Mouse (Mus musculus): Measurements from ENCODE around the gene Slc38a1. TPM values are rescaled to one million over a fixed set of nuclear protein-coding genes. Genes with fewer than 3 reads are reported as not detected.

Slc38a1 gene
- polyA plus RNA-seq, 1 experiment from 2014 or later = 36.4 TPM

GRCm38 (mm10) chr15:96676518-96676917 lies 33.8 kb upstream of the Slc38a1 start:
- Histone ChIP-seq H3K4me3 (ENCODE audit: inconsistent target) (no peak overlapping the region), H3K79me2 (ENCODE audit: inconsistent target) (no peaks in the 10 kb centered on the region)
- WGBS (ENCODE audit: missing documents) = 63% methylated on average over 10 of the region's 10 CpGs

GRCm38 (mm10) chr15:96675744-96676143 lies 33.0 kb upstream of the Slc38a1 start:
- H3K36me3 ChIP-seq (ENCODE audit: inconsistent target) = no peaks in the 10 kb centered on the region
- H3K79me2 ChIP-seq (ENCODE audit: inconsistent target) = no peaks in the 10 kb centered on the region
- WGBS (ENCODE audit: missing documents) = 91% methylated on average over 15 of the region's 15 CpGs
- H3K27ac ChIP-seq = no peak overlapping the region
- no peak overlapping the region for H3K4me3 ChIP-seq (ENCODE audit: inconsistent target)

More at GRCm38 (mm10) chr15:96676518-96676917, 33.8 kb upstream of the Slc38a1 start:
- no peak overlapping the region for H3K27ac ChIP-seq
- H3K36me3 ChIP-seq (ENCODE audit: inconsistent target) = no peaks in the 10 kb centered on the region

- 92% methylated on average over 9 of the region's 11 CpGs for WGBS (ENCODE audit: missing documents)
- no peak overlapping the region for H3K4me3 ChIP-seq (ENCODE audit: inconsistent target)
These were observed 32.3 kb upstream of the Slc38a1 start for GRCm38 (mm10) chr15:96675055-96675454.

GRCm38 (mm10) chr15:96674089-96674488 lies 31.4 kb upstream of the Slc38a1 start:
- no peak overlapping the region for H3K27ac ChIP-seq
- no peak overlapping the region for H3K4me3 ChIP-seq (ENCODE audit: inconsistent target)
- no peaks in the 10 kb centered on the region for H3K36me3 ChIP-seq (ENCODE audit: inconsistent target)
- 88% methylated on average over 1 of the region's 1 CpGs for WGBS (ENCODE audit: missing documents)
- no peaks in the 10 kb centered on the region for H3K79me2 ChIP-seq (ENCODE audit: inconsistent target)

More at GRCm38 (mm10) chr15:96675055-96675454, 32.3 kb upstream of the Slc38a1 start:
- H3K27ac ChIP-seq = no peak overlapping the region
- H3K36me3 ChIP-seq (ENCODE audit: inconsistent target) = no peaks in the 10 kb centered on the region
- no peaks in the 10 kb centered on the region for H3K79me2 ChIP-seq (ENCODE audit: inconsistent target)

GRCm38 (mm10) chr15:96669721-96670120 lies 27.0 kb upstream of the Slc38a1 start:
- H3K4me3 ChIP-seq (ENCODE audit: inconsistent target) = no peak overlapping the region
- 20% methylated on average over 6 of the region's 6 CpGs for WGBS (ENCODE audit: missing documents)
- no peaks in the 10 kb centered on the region for H3K36me3 ChIP-seq (ENCODE audit: inconsistent target)
- H3K27ac ChIP-seq = no peak overlapping the region
- H3K79me2 ChIP-seq (ENCODE audit: inconsistent target) = no peaks in the 10 kb centered on the region

- WGBS (ENCODE audit: missing documents) = 7% methylated on average over 7 of the region's 7 CpGs
- Histone ChIP-seq H3K4me3 (ENCODE audit: inconsistent target) (peak overlapping the region; percentile 5; the same call in 1 of the 2 replicates), H3K36me3 (ENCODE audit: inconsistent target) (no peaks in the 10 kb centered on the region), H3K79me2 (ENCODE audit: inconsistent target) (no peaks in the 10 kb centered on the region), H3K27ac (no peak overlapping the region)
These were observed 23.9 kb upstream of the Slc38a1 start for GRCm38 (mm10) chr15:96666663-96667062.

GRCm38 (mm10) chr15:96665889-96666288 lies 23.2 kb upstream of the Slc38a1 start:
- no peaks in the 10 kb centered on the region for H3K36me3 ChIP-seq (ENCODE audit: inconsistent target)
- 5% methylated on average over 3 of the region's 3 CpGs for WGBS (ENCODE audit: missing documents)
- H3K27ac ChIP-seq = no peak overlapping the region
- no peaks in the 10 kb centered on the region for H3K79me2 ChIP-seq (ENCODE audit: inconsistent target)
- peak overlapping the region; percentile 5; the same call in 1 of the 2 replicates for H3K4me3 ChIP-seq (ENCODE audit: inconsistent target)

GRCm38 (mm10) chr15:96660590-96661141 lies 18.0 kb upstream of the Slc38a1 start:
- no peak overlapping the region for H3K27ac ChIP-seq
- 62% methylated on average over 13 of the region's 13 CpGs for WGBS (ENCODE audit: missing documents)
- H3K4me3 ChIP-seq (ENCODE audit: inconsistent target) = no peak overlapping the region
- H3K36me3 ChIP-seq (ENCODE audit: inconsistent target) = no peaks in the 10 kb centered on the region
- H3K79me2 ChIP-seq (ENCODE audit: inconsistent target) = no peaks in the 10 kb centered on the region

GRCm38 (mm10) chr15:96658275-96658602 lies 15.5 kb upstream of the Slc38a1 start:
- Histone ChIP-seq H3K4me3 (ENCODE audit: inconsistent target) (no peak overlapping the region), H3K36me3 (ENCODE audit: inconsistent target) (no peaks in the 10 kb centered on the region), H3K79me2 (ENCODE audit: inconsistent target) (no peaks in the 10 kb centered on the region), H3K27ac (no peak overlapping the region)
- WGBS (ENCODE audit: missing documents) = 88% methylated on average over 9 of the region's 14 CpGs

GRCm38 (mm10) chr15:96657576-96658274 lies 15.0 kb upstream of the Slc38a1 start:
- no peak overlapping the region for H3K4me3 ChIP-seq (ENCODE audit: inconsistent target)
- H3K79me2 ChIP-seq (ENCODE audit: inconsistent target) = no peaks in the 10 kb centered on the region
- no peaks in the 10 kb centered on the region for H3K36me3 ChIP-seq (ENCODE audit: inconsistent target)
- no peak overlapping the region for H3K27ac ChIP-seq
- 96% methylated on average over 17 of the region's 17 CpGs for WGBS (ENCODE audit: missing documents)

- 14% methylated on average over 14 of the region's 14 CpGs for WGBS (ENCODE audit: missing documents)
- no peaks in the 10 kb centered on the region for H3K36me3 ChIP-seq (ENCODE audit: inconsistent target)
- no peak overlapping the region for H3K4me3 ChIP-seq (ENCODE audit: inconsistent target)
- no peaks in the 10 kb centered on the region for H3K79me2 ChIP-seq (ENCODE audit: inconsistent target)
- peak overlapping the region; percentile 68 for H3K27ac ChIP-seq
These were observed 12.8 kb upstream of the Slc38a1 start for GRCm38 (mm10) chr15:96655514-96655913.

GRCm38 (mm10) chr15:96654714-96655113 lies 12.0 kb upstream of the Slc38a1 start:
- H3K36me3 ChIP-seq (ENCODE audit: inconsistent target) = no peaks in the 10 kb centered on the region
- H3K27ac ChIP-seq = peak overlapping the region; percentile 68
- H3K79me2 ChIP-seq (ENCODE audit: inconsistent target) = no peaks in the 10 kb centered on the region
- WGBS (ENCODE audit: missing documents) = 10% methylated on average over 8 of the region's 8 CpGs
- no peak overlapping the region; the same call in 1 of the 2 replicates for H3K4me3 ChIP-seq (ENCODE audit: inconsistent target)

- no peaks in the 10 kb centered on the region for H3K79me2 ChIP-seq (ENCODE audit: inconsistent target)
- H3K27ac ChIP-seq = no peak overlapping the region
- 96% methylated on average over 16 of the region's 16 CpGs for WGBS (ENCODE audit: missing documents)
- no peaks in the 10 kb centered on the region for H3K36me3 ChIP-seq (ENCODE audit: inconsistent target)
- H3K4me3 ChIP-seq (ENCODE audit: inconsistent target) = no peak overlapping the region
These were observed 10.3 kb upstream of the Slc38a1 start for GRCm38 (mm10) chr15:96653011-96653410.

- Histone ChIP-seq H3K4me3 (ENCODE audit: inconsistent target) (no peak overlapping the region), H3K27ac (no peak overlapping the region), H3K79me2 (ENCODE audit: inconsistent target) (no peaks in the 10 kb centered on the region), H3K36me3 (ENCODE audit: inconsistent target) (no peaks in the 10 kb centered on the region)
- WGBS (ENCODE audit: missing documents) = 90% methylated on average over 10 of the region's 10 CpGs
These were observed 9.8 kb upstream of the Slc38a1 start for GRCm38 (mm10) chr15:96652531-96652930.

- Histone ChIP-seq H3K79me2 (ENCODE audit: inconsistent target) (no peaks in the 10 kb centered on the region), H3K36me3 (ENCODE audit: inconsistent target) (no peaks in the 10 kb centered on the region), H3K27ac (no peak overlapping the region), H3K4me3 (ENCODE audit: inconsistent target) (no peak overlapping the region)
- 56% methylated on average over 14 of the region's 15 CpGs for WGBS (ENCODE audit: missing documents)
These were observed 4.7 kb upstream of the Slc38a1 start for GRCm38 (mm10) chr15:96647376-96647775.
